Mouse (Mus musculus) embryonic fibroblast, embryonic 13.5 days (primary cell): ENCODE data around the gene Grb2.

Source experiments
- CTCF ChIP-seq: IDR thresholded peaks from 2 replicates; pipeline ENCODE4 v1.5.1; 2011; ENCODE audit warnings: mild to moderate bottlenecking, control low read depth, low read length, moderate library complexity, borderline replicate concordance; ENCODE audit not compliant: insufficient read depth
- POLR2A ChIP-seq: IDR thresholded peaks from 2 replicates; pipeline ENCODE4 v1.6.1; 2011; ENCODE audit warnings: low read depth, mild to moderate bottlenecking, control low read depth, low read length, moderate library complexity

DNA sequence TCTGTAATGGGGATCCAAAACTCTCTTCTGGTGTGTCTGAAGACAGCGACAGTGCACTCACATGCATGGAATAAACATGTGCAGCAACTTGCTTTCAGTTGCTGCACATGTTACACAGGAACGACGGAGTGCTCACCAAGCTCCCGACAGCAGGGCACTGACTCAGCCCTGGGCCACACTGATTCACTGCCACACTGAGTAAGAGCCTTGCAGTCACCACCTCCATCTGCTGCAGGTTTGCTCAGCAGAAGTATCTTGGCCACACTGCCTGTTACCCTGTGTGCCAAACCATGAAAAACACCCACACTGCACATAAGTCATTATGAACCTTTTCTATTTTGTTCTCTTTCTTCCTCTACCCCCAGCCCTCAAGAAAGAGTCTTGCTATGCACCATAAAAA is 48.0 kb downstream of the Grb2 start:
- no peak for TF ChIP-seq POLR2A
- TF ChIP-seq CTCF = no peak
